Mouse (Mus musculus) brown adipose tissue, adult 24 weeks (tissue): ENCODE data around the gene Pdcd1. TPM values are rescaled to one million over a fixed set of nuclear protein-coding genes. Genes with fewer than 3 reads are reported as not detected.
"Not testable (repeated sequence)": the region's sequence is repeated elsewhere in the genome, so short reads cannot be mapped to it uniquely, and the experiment has no call there.

Experiments used
- H3K27ac ChIP-seq: fragments of 200-500 bp; replicated peaks from 2 replicates; pipeline ENCODE4 v1.5.1; 2012; ENCODE audit warnings: low read depth, mild to moderate bottlenecking, low read length
- H3K4me1 ChIP-seq: fragments of 200-500 bp; 2 replicates; pipeline ENCODE4 v1.6.1; 2012; ENCODE audit warnings: low read length, mixed read lengths; ENCODE audit not compliant: control insufficient read depth, insufficient read depth, insufficient read length
- H3K4me3 ChIP-seq: fragments of 200-500 bp; 2 replicates; pipeline ENCODE4 v1.5.1; 2012; ENCODE audit warnings: low read depth, mild to moderate bottlenecking, low read length, moderate library complexity; ENCODE audit not compliant: insufficient read depth
- polyA plus RNA-seq: library from polyadenylated mRNA; stranded (reverse); fragments of >200 nt; gene quantifications from 2 replicates; pipeline ENCODE4 v1.2.4, GENCODE M21; 2012; ENCODE audit not compliant: missing spikeins, insufficient read depth, insufficient read length

Gene Pdcd1
- not detected in 2 replicates for polyA plus RNA-seq

DNA sequence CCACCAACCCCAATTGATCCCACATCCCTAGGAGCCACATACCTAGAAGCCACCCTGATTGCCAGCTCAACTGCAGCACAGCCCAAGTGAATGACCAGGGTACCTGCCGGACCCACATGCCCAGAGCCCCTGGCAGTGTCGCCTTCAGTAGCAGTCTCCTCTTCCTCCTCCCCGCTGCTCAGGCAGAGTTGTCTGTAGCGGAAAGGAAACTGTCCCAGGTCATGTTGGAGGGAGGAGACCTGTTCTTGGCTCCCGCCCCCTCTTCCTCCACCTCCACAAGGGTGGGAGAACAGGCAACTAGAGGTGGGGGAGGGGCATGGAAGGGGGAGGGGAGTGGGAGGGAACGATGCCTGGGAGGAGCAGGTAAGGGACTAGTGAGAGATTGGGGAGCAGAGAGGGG is at the start of gene Pdcd1:
Gene Pdcd1, minus strand, starts transcription at position 181 of the 400 bp plus-strand sequence.
- Histone ChIP-seq H3K4me3 (no peak within 1 kb of the TSS), H3K27ac (no peak within 1 kb of the TSS), H3K4me1 (no peaks in the 10 kb centered on the region)

DNA sequence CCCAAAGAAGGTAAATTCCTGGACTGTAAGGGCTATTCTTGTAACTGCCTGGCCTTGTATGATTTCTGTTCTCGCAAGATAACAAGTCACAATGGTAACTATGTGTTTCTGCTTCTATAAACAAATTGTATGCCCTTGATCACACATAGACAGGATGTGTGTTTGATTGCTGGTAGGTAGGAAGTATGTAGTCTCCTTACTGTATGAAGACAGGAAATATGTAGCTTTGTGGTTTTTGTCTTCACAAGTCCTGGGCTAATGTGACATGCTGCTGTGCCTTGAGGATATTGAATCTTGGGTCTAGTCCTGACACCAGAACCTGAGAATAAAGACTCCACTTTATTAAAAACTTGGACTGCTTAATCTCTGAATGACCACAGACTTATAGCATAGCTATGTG is 39.4 kb upstream of the Pdcd1 start:
- Histone ChIP-seq H3K4me3 (no peak overlapping the region), H3K27ac (no peak overlapping the region), H3K4me1 (no peaks in the 10 kb centered on the region)

DNA sequence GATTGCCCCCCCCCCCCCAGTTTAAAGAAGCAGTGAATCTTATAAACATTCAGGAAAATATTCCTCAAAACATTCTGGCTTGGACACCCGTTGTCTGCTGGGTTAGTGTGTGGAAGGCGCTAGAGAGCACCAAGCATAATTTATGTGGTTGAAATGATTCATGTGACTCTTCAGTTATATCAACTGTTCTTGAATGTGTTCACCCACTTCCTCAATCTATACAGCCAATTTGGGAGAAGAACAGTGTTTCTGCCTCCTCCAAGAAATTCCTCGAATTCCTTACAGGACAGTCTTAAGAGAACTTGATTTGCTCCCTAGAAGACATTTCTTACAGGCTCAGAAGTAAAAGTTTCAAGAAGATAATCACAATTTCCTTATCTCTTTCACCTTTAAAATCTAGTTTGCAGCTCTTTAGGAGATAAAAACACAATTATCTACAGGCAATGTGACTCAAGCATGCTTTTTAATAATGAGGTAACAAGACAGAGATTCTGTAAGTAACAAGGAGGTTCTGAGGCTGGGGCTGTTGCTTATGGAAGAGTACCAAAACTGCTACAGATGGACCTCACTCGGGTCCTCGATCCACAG is 34.1 kb upstream of the Pdcd1 start:
- Histone ChIP-seq H3K4me3 (no peak overlapping the region), H3K4me1 (no peaks in the 10 kb centered on the region), H3K27ac (no peak overlapping the region)

DNA sequence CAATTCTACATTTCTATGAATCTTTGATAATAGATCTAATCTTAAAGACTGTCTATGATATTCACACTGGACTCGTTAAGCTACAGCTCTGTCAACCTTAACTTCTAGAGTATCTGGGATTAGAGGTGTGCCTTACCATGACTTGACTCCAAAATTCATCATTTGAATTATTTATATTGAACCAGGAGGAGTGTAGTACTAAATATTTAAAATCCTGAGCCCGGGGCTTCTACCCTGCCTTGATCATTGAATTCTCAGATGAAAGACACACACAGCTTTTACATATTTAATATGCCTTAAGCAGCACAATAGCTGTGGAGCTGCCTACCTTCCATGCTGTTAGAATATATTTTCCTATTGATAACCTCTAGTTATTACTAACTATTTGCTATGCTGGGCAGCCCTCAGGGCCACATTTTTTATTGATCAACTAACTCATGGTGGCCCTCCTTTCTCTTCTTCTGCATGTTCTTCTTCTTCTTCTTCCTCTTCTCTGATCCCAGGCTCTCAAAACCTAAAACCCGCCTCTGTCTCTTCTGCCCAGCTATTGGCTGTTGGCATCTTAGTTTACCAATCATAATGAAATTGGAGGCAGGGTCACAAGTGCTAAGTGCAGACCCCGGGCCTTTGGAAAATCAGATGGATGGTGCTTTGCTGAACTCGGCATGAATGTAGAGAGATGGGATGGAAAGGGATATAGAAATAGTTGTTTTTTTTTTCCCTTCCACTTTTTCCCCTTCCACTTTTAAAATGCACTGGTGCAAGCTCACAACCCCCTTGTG is 33.2 kb upstream of the Pdcd1 start:
- H3K4me3 ChIP-seq: no peak overlapping the region
- H3K27ac ChIP-seq: no peak overlapping the region
- no peaks in the 10 kb centered on the region for H3K4me1 ChIP-seq

DNA sequence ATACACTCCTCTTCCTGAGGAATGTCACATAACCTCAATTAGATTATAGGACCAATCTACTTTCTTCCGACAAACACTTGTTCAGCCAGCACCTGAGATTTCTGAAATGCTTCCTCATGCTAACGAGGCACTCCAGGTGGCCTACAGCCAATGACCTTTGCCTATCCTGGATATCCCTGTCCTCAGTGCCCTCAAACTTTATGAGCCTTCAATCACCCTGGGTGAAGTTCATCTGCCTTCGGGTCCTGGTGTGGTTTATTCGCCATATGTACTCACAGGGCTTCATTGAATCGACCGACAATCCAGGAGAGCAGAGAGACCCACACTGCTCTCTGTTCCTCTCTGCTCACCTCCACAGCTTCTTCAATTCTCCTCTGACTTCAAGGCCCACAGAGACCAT is 29.4 kb upstream of the Pdcd1 start:
- Histone ChIP-seq H3K4me1 (no peaks in the 10 kb centered on the region), H3K27ac (no peak overlapping the region), H3K4me3 (no peak overlapping the region)

DNA sequence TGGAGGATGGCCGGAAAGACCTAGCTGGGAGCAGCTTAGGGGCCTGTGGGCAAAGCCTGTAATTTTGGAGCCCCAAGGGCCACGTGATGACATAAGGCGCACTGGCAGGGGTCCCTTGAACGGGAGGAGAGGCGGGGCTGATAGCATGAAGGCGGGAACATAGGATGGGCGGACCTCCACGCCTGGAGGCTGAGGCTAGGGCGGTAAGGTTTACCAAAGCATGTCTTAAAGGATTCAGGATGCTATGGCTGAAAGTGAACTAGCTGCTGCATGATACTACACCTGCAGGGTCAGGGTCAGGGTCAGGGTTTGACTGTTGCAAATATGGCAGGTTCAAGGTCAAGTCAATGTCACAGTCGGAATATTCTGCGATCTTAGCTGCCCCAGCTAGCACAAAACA is 28.8 kb upstream of the Pdcd1 start:
- Histone ChIP-seq H3K27ac (no peak overlapping the region), H3K4me1 (no peaks in the 10 kb centered on the region), H3K4me3 (no peak overlapping the region)

DNA sequence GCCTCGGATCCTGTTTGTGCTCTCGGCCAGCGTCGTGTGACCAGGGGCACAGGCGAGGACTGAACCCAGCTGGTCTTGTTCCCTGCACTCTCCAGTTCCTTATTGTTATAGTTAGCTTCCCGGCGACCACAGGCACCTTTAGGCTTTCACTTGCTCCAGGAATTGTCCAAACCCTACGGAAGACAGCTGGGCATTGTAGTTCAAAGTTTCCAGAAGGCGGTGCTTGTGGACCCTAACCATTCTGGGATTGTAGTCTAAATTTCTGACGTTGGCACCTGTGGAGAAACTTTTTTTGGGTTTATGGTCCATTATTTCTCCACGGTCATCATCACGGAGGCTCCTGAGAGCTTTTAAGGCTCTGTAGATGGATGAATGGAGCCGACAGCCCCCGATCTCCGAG is 28.4 kb upstream of the Pdcd1 start:
- H3K4me3 ChIP-seq: no peak overlapping the region
- no peaks in the 10 kb centered on the region for H3K4me1 ChIP-seq
- H3K27ac ChIP-seq: no peak overlapping the region

DNA sequence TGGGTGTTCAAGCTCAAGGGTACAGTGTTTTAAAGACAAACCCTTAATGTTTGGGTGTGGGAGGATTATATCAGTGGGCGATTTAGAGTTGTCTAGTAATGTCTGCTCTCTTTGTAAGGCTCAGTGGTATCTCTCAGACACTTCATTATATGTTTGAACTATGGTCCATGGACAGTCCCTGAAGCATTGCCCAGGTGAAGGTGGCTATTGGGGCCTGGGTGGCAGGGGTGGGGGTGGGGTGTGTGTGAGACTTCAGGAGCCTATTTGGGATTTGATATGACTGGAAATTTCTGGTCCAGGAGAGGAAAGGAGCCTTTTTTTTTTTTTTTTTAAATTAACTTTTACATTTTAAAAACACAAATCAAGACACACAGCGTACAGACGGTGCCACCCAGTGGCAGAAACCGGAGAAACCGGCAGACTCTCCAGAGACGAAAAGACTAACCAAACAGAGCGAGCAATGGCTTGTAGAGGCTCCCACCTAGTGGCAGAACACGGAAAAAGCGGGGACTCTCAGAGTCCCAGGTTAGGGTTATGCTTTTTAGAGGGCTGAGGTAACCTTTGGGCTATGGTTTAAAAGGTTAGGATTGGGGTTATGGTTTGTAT is 26.6 kb upstream of the Pdcd1 start:
- Histone ChIP-seq H3K27ac (no peak overlapping the region), H3K4me1 (no peaks in the 10 kb centered on the region), H3K4me3 (no peak overlapping the region)

DNA sequence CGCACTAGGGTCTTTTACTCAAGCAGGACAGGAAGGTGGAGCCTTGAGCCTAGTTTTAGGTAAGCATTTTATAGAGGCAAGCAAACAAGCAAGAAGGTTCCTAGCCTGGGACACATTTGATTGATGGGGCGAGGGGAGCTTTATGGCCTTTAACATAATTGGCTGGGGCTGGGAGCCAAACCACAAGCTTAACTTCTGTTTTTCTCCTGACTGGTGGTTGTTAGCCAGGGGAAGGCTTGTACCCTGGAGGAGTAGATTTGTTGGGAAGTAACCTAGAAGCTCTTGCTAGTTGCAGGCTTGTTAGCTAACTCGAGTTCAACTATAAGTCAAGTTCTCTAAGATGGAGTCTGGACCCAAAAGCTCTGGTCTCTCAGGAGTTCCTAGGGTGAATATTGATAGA is 26.0 kb upstream of the Pdcd1 start:
- Histone ChIP-seq H3K4me3 (no peak overlapping the region), H3K27ac (no peak overlapping the region), H3K4me1 (no peaks in the 10 kb centered on the region)

DNA sequence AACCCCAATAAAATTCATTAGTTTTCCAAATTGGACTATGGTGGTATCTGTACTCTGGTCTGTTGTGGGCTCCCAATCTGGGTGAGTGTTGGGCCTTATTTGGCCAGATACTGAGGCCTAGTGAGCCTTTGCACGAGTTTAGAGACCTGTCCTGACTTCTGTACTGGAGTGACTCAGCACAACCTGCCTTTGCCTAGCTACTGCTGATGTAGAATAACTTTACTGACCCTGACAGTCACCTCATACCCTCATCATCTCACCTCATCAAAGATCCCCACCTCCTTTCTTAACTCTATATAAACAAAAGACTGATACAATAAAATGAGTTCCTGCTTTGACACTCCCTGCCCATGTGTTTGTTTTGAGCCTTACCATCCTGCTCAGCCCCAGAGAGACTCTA is 24.3 kb upstream of the Pdcd1 start:
- Histone ChIP-seq H3K27ac (no peak overlapping the region), H3K4me3 (no peak overlapping the region), H3K4me1 (no peaks in the 10 kb centered on the region)

DNA sequence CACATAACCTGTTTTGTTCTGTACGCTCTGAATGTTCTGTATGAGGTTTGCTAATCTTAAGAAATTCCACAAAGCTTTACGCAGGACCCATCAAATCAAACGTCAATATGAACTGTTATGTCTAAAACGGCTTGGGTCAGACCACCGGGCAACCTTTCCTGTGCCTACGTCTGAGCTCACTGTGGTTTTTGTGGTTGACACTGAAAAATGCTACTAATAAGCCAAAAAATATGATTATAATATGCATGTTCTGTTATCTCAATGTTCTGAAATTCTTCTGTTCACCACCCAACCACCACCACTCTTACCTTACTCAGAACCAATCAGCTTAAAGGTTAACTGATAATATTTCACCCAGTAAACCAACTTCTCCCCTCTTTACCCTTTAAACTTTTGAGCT is 22.4 kb upstream of the Pdcd1 start:
- Histone ChIP-seq H3K4me3 (no peak overlapping the region), H3K4me1 (no peaks in the 10 kb centered on the region), H3K27ac (no peak overlapping the region)

DNA sequence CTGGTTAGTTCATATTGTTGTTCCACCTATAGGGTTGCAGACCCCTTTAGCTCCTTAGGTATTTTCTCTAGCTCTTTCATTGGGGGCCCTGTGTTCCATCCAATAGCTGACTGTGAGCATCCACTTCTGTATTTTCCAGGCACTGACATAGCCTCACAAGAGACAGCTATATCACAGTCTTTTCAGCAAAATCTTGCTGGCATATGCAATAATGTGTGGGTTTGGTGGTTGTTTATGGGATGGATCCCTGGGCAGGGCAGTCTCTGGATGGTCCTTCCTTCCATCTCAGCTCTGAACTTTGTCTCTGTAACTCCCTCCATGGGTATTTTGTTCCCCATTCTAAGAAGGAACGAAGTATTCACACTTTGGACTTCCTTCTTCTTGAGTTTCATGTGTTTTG is 5.9 kb upstream of the Pdcd1 start:
- H3K4me1 ChIP-seq, H3K27ac ChIP-seq: not testable (repeated sequence)

DNA sequence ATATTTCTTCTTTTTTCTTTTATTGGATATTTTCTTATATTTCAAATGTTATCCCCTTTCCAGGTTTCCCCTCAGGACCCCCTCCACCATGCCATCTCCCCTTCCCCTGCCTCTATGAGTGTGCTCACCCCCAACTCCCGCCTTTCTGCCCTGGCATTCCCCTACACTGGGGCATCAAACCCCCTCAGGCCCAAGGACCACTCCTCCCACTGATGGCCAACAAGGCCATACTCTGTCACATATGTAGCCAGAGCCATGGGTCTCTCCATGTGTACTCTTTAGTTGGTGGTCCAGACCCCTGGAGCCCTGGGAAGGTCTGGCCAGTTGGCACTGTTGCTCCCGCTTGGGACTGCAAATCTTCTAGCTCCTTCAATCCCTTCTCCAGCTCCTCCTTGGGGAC is 5.0 kb upstream of the Pdcd1 start:
- Histone ChIP-seq H3K4me3 (no peak overlapping the region), H3K4me1 (no peaks in the 10 kb centered on the region), H3K27ac (no peak overlapping the region)

More for the DNA sequence above, 5.9 kb upstream of the Pdcd1 start:
- not testable (repeated sequence) for H3K4me3 ChIP-seq

DNA sequence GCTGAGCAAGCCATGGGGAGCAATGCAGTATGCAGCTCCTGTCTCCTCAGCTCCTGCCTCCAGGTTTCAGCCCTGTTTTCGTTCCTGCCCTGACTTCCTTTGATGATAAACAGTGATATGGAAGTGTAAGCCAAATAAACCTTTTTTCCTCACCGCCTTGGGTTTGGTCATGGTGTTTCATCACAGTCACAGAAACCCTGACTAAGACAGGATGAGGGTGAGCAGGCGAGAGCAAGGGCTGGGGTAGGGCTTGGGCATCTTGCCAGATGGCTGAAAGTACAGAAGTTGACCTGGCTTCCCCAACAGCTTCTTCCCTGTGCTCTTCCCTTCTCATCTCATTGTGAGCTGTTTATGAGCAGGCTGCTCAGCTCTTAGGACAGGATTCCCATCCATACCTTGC is 3.6 kb upstream of the Pdcd1 start:
- no peak overlapping the region for H3K27ac ChIP-seq

DNA sequence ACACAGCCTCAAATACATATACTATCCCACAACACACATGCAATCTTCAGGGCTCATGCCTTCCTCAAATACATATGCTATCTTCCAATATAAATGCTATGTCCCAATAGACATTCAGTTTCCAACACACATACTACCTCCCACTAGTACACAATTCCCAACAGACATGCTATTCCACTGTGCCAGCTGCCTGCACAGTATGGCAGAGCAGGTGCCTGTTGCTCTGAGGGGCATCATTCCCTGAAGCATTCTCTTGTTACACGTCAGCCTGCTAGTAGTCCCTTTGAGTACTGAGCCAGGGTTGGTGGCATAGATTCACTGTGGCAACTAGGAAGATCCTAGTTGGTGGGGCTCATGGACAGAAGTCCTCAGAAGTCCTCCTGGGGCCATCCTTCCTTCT is 2.1 kb upstream of the Pdcd1 start:
- Histone ChIP-seq H3K4me1 (no peaks in the 10 kb centered on the region), H3K27ac (no peak overlapping the region), H3K4me3 (no peak overlapping the region)

More for the DNA sequence above, 3.6 kb upstream of the Pdcd1 start:
- H3K4me1 ChIP-seq: no peaks in the 10 kb centered on the region
- no peak overlapping the region for H3K4me3 ChIP-seq
